20 mouse cellular contexts compared by ENCODE assay signal in genomic region chr9:91561331-91561730, GRCm38 (mm10).
DNase-seq lines count a peak whose midpoint lies in the region; ATAC-seq and TF ChIP-seq lines count a peak whose summit lies in the region.
"Had no signal": no experiment of that assay in that cellular context is flagged by ENCODE, and none has a peak within 500 bp of the region (broad histone marks: within the 10 kb centered on the region; RNA-seq: fewer than 3 reads in every experiment).

No protein-coding gene starts in this region.

- no peak for ATAC-seq in cerebellum, adult (ENCODE audit: insufficient number of reproducible peaks, low FRiP score, low TSS enrichment)
- ATAC-seq in megakaryocyte-erythroid progenitor cell, adult 5-6 weeks (replicated peaks; ENCODE audit: low FRiP score, low TSS enrichment, poor library complexity, severe bottlenecking) = no peak
- ATAC-seq: forebrain, embryonic 15.5 days; intestine, embryonic 16.5 days had no signal

- peak; percentile 50 to 70 for DNase-seq in cerebellum, postnatal 10 days
- DNase-seq in layer of hippocampus, adult 2 months (ENCODE audit: low spot score in 2 of 2) = no peak
- no peak for DNase-seq in layer of hippocampus, postnatal 14 days (ENCODE audit: low spot score in 2 of 2)
- peak; percentile 24 for DNase-seq in retina, embryonic 14.5 days (ENCODE audit: low spot score)
- no peak for DNase-seq in retina, postnatal 1 day
- DNase-seq in embryo, embryonic 9.5 days (ENCODE audit: extremely low spot score) = peak; percentile 6
- DNase-seq: adrenal gland, postnatal 10 days; cerebellum, adult 9-10 months; gastrocnemius, postnatal 14 days; heart, adult 2 months; heart, postnatal 14 days had no signal

- no peak overlapping the region for H3K4me3 ChIP-seq in layer of hippocampus, adult 2 months
- H3K4me3 ChIP-seq: embryonic facial prominence, embryonic 15.5 days; erythroblast, embryonic 14.5 days; forebrain, embryonic 10.5 days; forebrain, embryonic 15.5 days; heart, adult 2 months; heart, embryonic 15.5 days had no signal

- H3K27ac ChIP-seq in layer of hippocampus, adult 2 months = no peak overlapping the region
- H3K27ac ChIP-seq: embryonic facial prominence, embryonic 15.5 days; forebrain, embryonic 10.5 days; forebrain, embryonic 15.5 days; heart, adult 2 months; heart, embryonic 15.5 days; hindbrain, embryonic 14.5 days had no signal

- peak; percentile 30 for TF ChIP-seq CTCF in layer of hippocampus, adult 2 months (conservative IDR thresholded peaks at IDR 0.05)

Comparison
In these comparisons a context has a peak if more than half of its experiments do, and no peak if none do; other contexts are left out.
1. DNase-seq: peak in cerebellum, postnatal 10 days (2 of 2), retina, embryonic 14.5 days (single experiment) and embryo, embryonic 9.5 days (single experiment); none in layer of hippocampus, adult 2 months (0 of 2), layer of hippocampus, postnatal 14 days (0 of 2) and retina, postnatal 1 day (single experiment).